ENCODE assay signal across 8 mouse cellular contexts in the genomic region with DNA sequence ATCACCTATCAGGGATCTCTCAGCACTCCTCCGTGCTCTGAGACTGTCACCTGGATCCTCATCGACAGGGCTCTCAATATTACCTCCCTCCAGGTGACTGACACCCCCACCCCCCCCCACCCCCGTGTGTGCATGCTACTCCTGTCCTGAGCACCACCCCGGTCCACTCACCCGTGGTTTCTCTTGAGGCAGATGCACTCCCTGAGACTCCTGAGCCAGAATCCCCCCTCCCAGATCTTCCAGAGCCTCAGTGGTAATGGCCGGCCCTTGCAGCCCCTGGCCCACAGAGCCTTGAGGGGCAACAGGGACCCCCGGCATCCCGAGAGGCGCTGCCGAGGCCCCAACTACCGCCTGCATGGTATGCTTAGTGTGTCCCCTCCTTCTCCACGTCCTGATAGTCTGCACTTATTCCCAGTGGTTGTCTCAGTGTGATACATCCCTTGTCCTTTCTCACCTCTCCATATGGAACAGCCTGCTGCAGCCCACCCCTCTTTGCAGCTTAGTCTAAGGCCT. TPM values are rescaled to one million over a fixed set of nuclear protein-coding genes. Genes with fewer than 3 reads are reported as not detected.
A peak's percentile ranks its signal among the peaks of the same experiment; 100 is the strongest.
DNase-seq lines count a peak whose midpoint lies in the region; ATAC-seq lines count a peak whose summit lies in the region.

No protein-coding gene starts in this region.

- ATAC-seq in lung, embryonic 16.5 days (ENCODE audit: low read depth): no peak
- no peak for ATAC-seq in limb, embryonic 11.5 days (ENCODE audit: insufficient number of reproducible peaks, low FRiP score, low TSS enrichment, low read depth)
- ATAC-seq in stomach, embryonic 14.5 days (ENCODE audit: insufficient number of reproducible peaks, insufficient read depth, low FRiP score, low read depth): no peak

- H3K36me3 ChIP-seq in lung, embryonic 16.5 days (ENCODE audit: control insufficient read depth, insufficient read depth, low read length): no peaks in the 10 kb centered on the region
- no peaks in the 10 kb centered on the region for H3K36me3 ChIP-seq in limb, embryonic 11.5 days (ENCODE audit: control insufficient read depth, insufficient read depth, low read length)
- no peaks in the 10 kb centered on the region for H3K36me3 ChIP-seq in stomach, embryonic 14.5 days (ENCODE audit: control insufficient read depth, insufficient read depth, low read length)

- no peaks in the 10 kb centered on the region for H3K9me3 ChIP-seq in lung, embryonic 16.5 days (ENCODE audit: control insufficient read depth, low read length)
- no peaks in the 10 kb centered on the region for H3K9me3 ChIP-seq in limb, embryonic 11.5 days (ENCODE audit: control insufficient read depth, low read length)
- H3K9me3 ChIP-seq in stomach, embryonic 14.5 days (ENCODE audit: control insufficient read depth, low read depth, low read length): no peaks in the 10 kb centered on the region

- H3K9ac ChIP-seq in lung, embryonic 16.5 days (ENCODE audit: low read length): peak overlapping the region; percentile 60
- H3K9ac ChIP-seq in limb, embryonic 11.5 days (ENCODE audit: low read length): peak overlapping the region; percentile 41
- H3K9ac ChIP-seq in stomach, embryonic 14.5 days (replicated peaks; ENCODE audit: low read depth, low read length): peak overlapping the region; percentile 26; the same call in 1 of the 2 replicates

- peak overlapping the region; percentile 97 for H3K4me2 ChIP-seq in lung, embryonic 16.5 days (ENCODE audit: low read depth, low read length)
- peak overlapping the region; percentile 72; the same call in 1 of the 2 replicates for H3K4me2 ChIP-seq in limb, embryonic 11.5 days (ENCODE audit: low read depth, severe bottlenecking)
- H3K4me2 ChIP-seq in stomach, embryonic 14.5 days (replicated peaks; ENCODE audit: low read depth, low read length): peak overlapping the region; percentile 80

- peaks cover 50% of the 10 kb centered on the region for H3K4me1 ChIP-seq in lung, embryonic 16.5 days (replicated peaks; ENCODE audit: control insufficient read depth, insufficient read depth, low read length)
- peaks cover 32% of the 10 kb centered on the region for H3K4me1 ChIP-seq in limb, embryonic 11.5 days (ENCODE audit: control insufficient read depth, insufficient read depth, low read length)
- peaks cover 35% of the 10 kb centered on the region for H3K4me1 ChIP-seq in stomach, embryonic 14.5 days (ENCODE audit: control insufficient read depth, insufficient read depth, low read length)

- peak overlapping the region; percentile 68 for H3K4me3 ChIP-seq in lung, embryonic 16.5 days (ENCODE audit: low read length)
- H3K4me3 ChIP-seq in limb, embryonic 11.5 days (ENCODE audit: low read depth, low read length): peak overlapping the region; percentile 33
- H3K4me3 ChIP-seq in stomach, embryonic 14.5 days (ENCODE audit: low read depth, low read length): peak overlapping the region; percentile 74; the same call in 1 of the 2 replicates

- WGBS in lung, embryonic 16.5 days: 35% methylated on average over 12 of the region's 12 CpGs
- WGBS in limb, embryonic 11.5 days: 46% methylated on average over 12 of the region's 12 CpGs
- 31% methylated on average over 12 of the region's 12 CpGs for WGBS in stomach, embryonic 14.5 days

- peaks cover 25% of the 10 kb centered on the region for H3K27me3 ChIP-seq in lung, embryonic 16.5 days (ENCODE audit: control insufficient read depth, insufficient read depth, low read depth, low read length)
- peaks cover 21% of the 10 kb centered on the region for H3K27me3 ChIP-seq in limb, embryonic 11.5 days (ENCODE audit: control insufficient read depth, insufficient read depth, low read length)
- H3K27me3 ChIP-seq in stomach, embryonic 14.5 days (ENCODE audit: control insufficient read depth, insufficient read depth, low read length): 0 out of 2 replicates have a peak, but pooled peaks cover under 1% of the 10 kb centered on the region

- peak overlapping the region; percentile 79 for H3K27ac ChIP-seq in lung, embryonic 16.5 days (ENCODE audit: low read length)
- peak overlapping the region; percentile 51; the same call in 1 of the 2 replicates for H3K27ac ChIP-seq in limb, embryonic 11.5 days (replicated peaks; ENCODE audit: low read depth, low read length)
- peak overlapping the region; percentile 77 for H3K27ac ChIP-seq in stomach, embryonic 14.5 days (ENCODE audit: low read length)

- DNase-seq in cerebellum, adult 11 months: peak; percentile 70
- no peak for DNase-seq in cerebellum, postnatal 25 days
- no peak for DNase-seq in lung, postnatal 14 days
- no peak for DNase-seq in limb, embryonic 11.5 days (ENCODE audit: low spot score)
- no peak for DNase-seq in spleen, postnatal 4 days (ENCODE audit: low spot score in 2 of 2)
- no peak for DNase-seq in kidney, postnatal 10 days

RNA-seq across cellular contexts. Expression of a gene that starts 1.3 kb away (rescaled TPM):
- polyA plus RNA-seq in lung, embryonic 16.5 days (2015; fragmentation: Nextera tagmentation; extraction: Ambion mirVana): 1.5 and 1.7 TPM in 2 replicates
- 4.2 and 4.9 TPM in 2 replicates for polyA plus RNA-seq in limb, embryonic 11.5 days (2014; fragmentation: Nextera tagmentation; extraction: Ambion mirVana)
- 6.4 and 6.7 TPM in 2 replicates for polyA plus RNA-seq in stomach, embryonic 14.5 days (2014; fragmentation: Nextera tagmentation; extraction: Ambion mirVana)

RNA-seq across cellular contexts. Expression of a gene that starts 3.9 kb away (rescaled TPM):
- 2.3 and 3.3 TPM in 2 replicates for polyA plus RNA-seq in lung, embryonic 16.5 days (2015; fragmentation: Nextera tagmentation; extraction: Ambion mirVana)
- polyA plus RNA-seq in limb, embryonic 11.5 days (2014; fragmentation: Nextera tagmentation; extraction: Ambion mirVana): 5.1 and 5.5 TPM in 2 replicates
- 10.4 and 11.4 TPM in 2 replicates for polyA plus RNA-seq in stomach, embryonic 14.5 days (2014; fragmentation: Nextera tagmentation; extraction: Ambion mirVana)

RNA-seq across cellular contexts. Expression of a gene that starts 9.4 kb away (rescaled TPM):
- polyA plus RNA-seq in lung, embryonic 16.5 days (2015; fragmentation: Nextera tagmentation; extraction: Ambion mirVana): 0.74 and 0.84 TPM in 2 replicates
- polyA plus RNA-seq in limb, embryonic 11.5 days (2014; fragmentation: Nextera tagmentation; extraction: Ambion mirVana): 0.11 and 0.37 TPM in 2 replicates
- 4.8 and 5.7 TPM in 2 replicates for polyA plus RNA-seq in stomach, embryonic 14.5 days (2014; fragmentation: Nextera tagmentation; extraction: Ambion mirVana)

RNA-seq across cellular contexts. Expression of a gene that starts 11.7 kb away (rescaled TPM):
- polyA plus RNA-seq in lung, embryonic 16.5 days (2015; fragmentation: Nextera tagmentation; extraction: Ambion mirVana): 984 and 1,005 TPM in 2 replicates
- 1,181 and 1,244 TPM in 2 replicates for polyA plus RNA-seq in limb, embryonic 11.5 days (2014; fragmentation: Nextera tagmentation; extraction: Ambion mirVana)
- polyA plus RNA-seq in stomach, embryonic 14.5 days (2014; fragmentation: Nextera tagmentation; extraction: Ambion mirVana): 1,227 and 1,272 TPM in 2 replicates

RNA-seq across cellular contexts. Expression of a gene that starts 14.2 kb away (rescaled TPM):
- 28.9 TPM in 2 replicates for polyA plus RNA-seq in lung, embryonic 16.5 days (2015; fragmentation: Nextera tagmentation; extraction: Ambion mirVana)
- polyA plus RNA-seq in limb, embryonic 11.5 days (2014; fragmentation: Nextera tagmentation; extraction: Ambion mirVana): 28.4 and 28.5 TPM in 2 replicates
- 24.4 TPM in 2 replicates for polyA plus RNA-seq in stomach, embryonic 14.5 days (2014; fragmentation: Nextera tagmentation; extraction: Ambion mirVana)
